Mouse (Mus musculus): ENCODE data around the gene Pcdh9.

DNA sequence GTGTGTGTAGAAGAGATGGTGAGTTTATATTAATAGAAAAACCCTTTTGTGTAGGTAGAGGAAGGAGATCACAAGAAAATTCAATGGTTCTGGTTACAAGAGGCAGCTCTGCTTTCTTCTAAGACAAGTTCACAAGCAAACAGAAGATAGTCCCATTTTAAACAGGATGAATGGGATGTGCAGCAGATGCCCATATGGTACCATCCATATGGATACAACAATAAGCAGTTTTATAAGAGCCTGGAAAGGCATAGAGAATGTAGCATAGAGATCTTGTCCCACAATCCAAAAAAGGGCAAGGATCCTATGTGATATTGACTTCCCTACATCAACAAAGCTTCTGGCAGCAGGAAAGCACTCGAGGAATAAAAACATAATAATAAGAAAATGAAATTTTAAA, 171.3 kb downstream of the Pcdh9 start:
- TF ChIP-seq CTCF (IDR thresholded peaks at IDR 0.05; ENCODE audit: borderline replicate concordance, extremely low read depth, insufficient read depth, insufficient read length) (no peak), POLR2A (IDR thresholded peaks at IDR 0.05; ENCODE audit: borderline replicate concordance, extremely low read depth, insufficient read depth, insufficient read length, poor library complexity, severe bottlenecking) (no peak)

All from brain, embryonic 14.5 days (tissue).